Mouse (Mus musculus): ENCODE measurements at regions not wholly inside any gene's neighbourhood (a gene's known extent, or its start where the extent isn't known, plus 50 kb on each side); places are given as distances from the start of the nearest gene placed in this dataset.
"Not testable (repeated sequence)": the region's sequence is repeated elsewhere in the genome, so short reads cannot be mapped to it uniquely, and the experiment has no call there.

DNA sequence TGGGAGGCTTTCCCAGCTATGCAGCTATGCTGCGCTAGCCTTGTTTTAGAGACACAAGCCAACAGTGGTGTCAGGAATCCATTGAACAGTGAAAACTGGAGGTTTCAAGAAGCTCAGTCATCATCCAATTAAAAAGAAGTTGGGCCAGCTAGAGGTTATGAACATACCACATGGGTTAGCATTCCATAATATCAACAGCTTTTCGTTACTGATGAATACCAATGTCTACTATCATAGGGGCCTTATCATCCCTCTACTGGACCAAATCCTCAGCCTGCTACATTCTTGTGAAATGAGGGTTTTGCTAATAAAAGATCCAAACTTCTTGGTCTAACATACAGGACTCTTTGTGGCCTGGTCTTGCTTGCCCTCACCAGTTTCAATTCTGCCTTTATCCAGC, 124.8 kb upstream of the Fam78b start:
- H3K27ac ChIP-seq (ENCODE audit: insufficient read depth, low read length) = no peak overlapping the region

DNA sequence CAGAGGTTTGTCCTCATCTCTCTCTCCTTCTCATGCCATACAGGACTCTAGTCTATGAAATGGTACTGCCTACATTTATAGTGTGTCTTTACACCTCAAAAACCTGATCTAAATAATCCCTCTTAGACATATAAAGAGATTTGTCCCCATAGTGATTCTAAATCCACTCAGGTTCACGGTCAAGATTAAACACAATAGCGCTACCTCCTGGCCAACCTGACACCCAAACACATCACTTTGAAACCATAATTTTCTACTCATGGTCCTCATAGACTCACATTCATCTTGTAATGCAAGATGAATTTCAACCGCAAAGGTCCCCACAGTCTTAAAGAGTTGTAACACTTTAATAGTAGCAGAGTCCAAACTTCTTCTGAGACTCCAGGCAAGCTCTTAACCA, 118.0 kb upstream of the Fam78b start:
- no peak overlapping the region for H3K27ac ChIP-seq (ENCODE audit: insufficient read depth, low read length)
- no peaks in the 10 kb centered on the region for H3K4me1 ChIP-seq (ENCODE audit: control insufficient read depth, insufficient read depth, low read length)

More for the DNA sequence above, 124.8 kb upstream of the Fam78b start:
- no peak for TF ChIP-seq POLR2A (IDR thresholded peaks at IDR 0.05; ENCODE audit: low read depth, low read length)
- TF ChIP-seq CTCF (IDR thresholded peaks at IDR 0.05; ENCODE audit: borderline replicate concordance, insufficient read depth, low read length) = no peak
- Histone ChIP-seq H3K4me1 (ENCODE audit: control insufficient read depth, insufficient read depth, low read length) (no peaks in the 10 kb centered on the region), H3K4me3 (ENCODE audit: insufficient read depth, low read length) (no peak overlapping the region)

DNA sequence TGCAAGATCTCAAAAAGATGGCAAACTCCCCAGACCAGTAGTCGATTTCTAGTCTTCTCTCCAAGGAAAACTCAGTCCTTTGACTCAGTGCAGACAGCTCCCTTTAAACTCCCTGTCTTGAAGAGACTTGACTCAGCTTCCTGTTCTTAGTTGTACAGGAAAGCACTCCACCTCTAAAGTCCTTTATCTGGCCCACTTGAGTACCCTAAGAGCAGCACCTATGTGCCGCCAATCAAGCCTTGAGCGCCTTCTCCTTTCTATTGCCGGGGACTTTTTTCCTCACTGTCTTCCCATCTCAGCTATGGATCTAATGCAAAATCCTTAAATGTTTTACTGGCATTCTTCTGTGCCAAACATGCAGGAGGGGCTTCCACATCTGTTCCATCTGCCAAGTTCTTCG, 105.3 kb upstream of the Fam78b start:
- TF ChIP-seq CTCF (IDR thresholded peaks at IDR 0.05; ENCODE audit: borderline replicate concordance, insufficient read depth, low read length) (no peak), POLR2A (IDR thresholded peaks at IDR 0.05; ENCODE audit: low read depth, low read length) (no peak)
- no peak overlapping the region for H3K27ac ChIP-seq (ENCODE audit: insufficient read depth, low read length)
- no peak overlapping the region for H3K4me3 ChIP-seq (ENCODE audit: insufficient read depth, low read length)
- no peaks in the 10 kb centered on the region for H3K4me1 ChIP-seq (ENCODE audit: control insufficient read depth, insufficient read depth, low read length)

More for the DNA sequence above, 118.0 kb upstream of the Fam78b start:
- no peak overlapping the region for H3K4me3 ChIP-seq (ENCODE audit: insufficient read depth, low read length)
- TF ChIP-seq CTCF (IDR thresholded peaks at IDR 0.05; ENCODE audit: borderline replicate concordance, insufficient read depth, low read length) (no peak), POLR2A (IDR thresholded peaks at IDR 0.05; ENCODE audit: low read depth, low read length) (no peak)

DNA sequence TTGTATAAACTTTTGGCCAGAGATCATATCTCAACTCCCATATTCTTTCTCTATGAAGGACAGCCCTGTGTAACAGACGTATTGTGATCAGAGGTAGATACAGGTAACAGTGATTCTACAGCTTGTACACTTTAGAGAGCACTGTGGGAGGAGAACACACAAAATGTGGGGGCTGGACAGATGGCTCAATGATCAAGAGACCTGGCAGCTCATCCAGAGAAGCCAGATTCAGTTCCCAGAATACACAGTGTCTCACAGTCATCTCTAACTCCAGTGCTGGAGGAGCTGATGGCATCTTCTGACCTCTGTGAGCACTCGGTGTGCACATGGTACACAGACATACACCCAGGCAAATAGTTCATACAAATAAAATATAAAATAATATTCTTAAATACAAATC, 102.5 kb upstream of the Fam78b start:
- Histone ChIP-seq H3K4me1 (ENCODE audit: control insufficient read depth, insufficient read depth, low read length) (no peaks in the 10 kb centered on the region), H3K4me3 (ENCODE audit: insufficient read depth, low read length) (no peak overlapping the region), H3K27ac (ENCODE audit: insufficient read depth, low read length) (no peak overlapping the region)
- no peak for TF ChIP-seq POLR2A (IDR thresholded peaks at IDR 0.05; ENCODE audit: low read depth, low read length)
- TF ChIP-seq CTCF (IDR thresholded peaks at IDR 0.05; ENCODE audit: borderline replicate concordance, insufficient read depth, low read length) = no peak

DNA sequence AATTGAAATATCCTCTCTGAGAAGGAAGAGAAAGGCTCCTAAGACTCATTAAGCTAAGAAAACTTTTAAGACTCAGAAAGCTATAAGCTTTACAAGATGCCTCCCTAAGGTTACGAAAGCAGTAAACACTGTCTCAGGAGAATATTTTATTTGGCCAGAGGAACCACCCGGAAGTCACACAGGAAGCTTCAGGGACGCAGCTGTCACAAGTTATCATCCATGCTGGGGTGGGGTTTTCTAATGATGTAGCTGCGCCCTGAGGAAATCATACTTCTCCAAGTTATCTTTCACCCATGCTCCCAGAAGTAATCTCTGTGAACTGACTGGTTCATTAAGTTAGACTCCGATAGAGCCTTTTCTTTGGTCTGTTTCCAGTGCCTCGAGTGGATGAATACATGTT, 102.0 kb upstream of the Fam78b start:
- no peaks in the 10 kb centered on the region for H3K4me1 ChIP-seq (ENCODE audit: control insufficient read depth, insufficient read depth, low read length)
- no peak for TF ChIP-seq POLR2A (IDR thresholded peaks at IDR 0.05; ENCODE audit: low read depth, low read length)
- TF ChIP-seq CTCF (IDR thresholded peaks at IDR 0.05; ENCODE audit: borderline replicate concordance, insufficient read depth, low read length) = no peak
- no peak overlapping the region for H3K4me3 ChIP-seq (ENCODE audit: insufficient read depth, low read length)
- no peak overlapping the region for H3K27ac ChIP-seq (ENCODE audit: insufficient read depth, low read length)

DNA sequence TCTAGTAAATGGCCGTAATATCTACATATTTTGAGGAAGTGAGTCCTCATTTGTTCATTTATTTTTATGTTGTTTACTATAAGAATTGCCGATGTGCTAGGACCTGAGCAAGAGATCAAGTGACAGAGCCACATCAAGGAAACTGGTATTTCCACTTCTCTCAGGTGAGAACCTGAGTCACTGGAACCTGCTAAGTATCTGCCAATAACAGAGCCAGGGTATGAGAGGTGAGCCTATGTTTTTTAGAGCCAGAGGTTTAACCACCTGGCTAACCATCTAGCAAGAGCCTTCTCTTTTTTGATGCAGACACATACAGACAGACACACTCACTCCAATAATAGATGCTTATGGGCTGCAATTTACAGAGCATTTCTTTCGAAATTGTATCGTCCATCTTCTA, 101.2 kb upstream of the Fam78b start:
- Histone ChIP-seq H3K4me1 (ENCODE audit: control insufficient read depth, insufficient read depth, low read length) (no peaks in the 10 kb centered on the region), H3K27ac (ENCODE audit: insufficient read depth, low read length) (no peak overlapping the region), H3K4me3 (ENCODE audit: insufficient read depth, low read length) (no peak overlapping the region)
- TF ChIP-seq CTCF (IDR thresholded peaks at IDR 0.05; ENCODE audit: borderline replicate concordance, insufficient read depth, low read length) (no peak), POLR2A (IDR thresholded peaks at IDR 0.05; ENCODE audit: low read depth, low read length) (no peak)

DNA sequence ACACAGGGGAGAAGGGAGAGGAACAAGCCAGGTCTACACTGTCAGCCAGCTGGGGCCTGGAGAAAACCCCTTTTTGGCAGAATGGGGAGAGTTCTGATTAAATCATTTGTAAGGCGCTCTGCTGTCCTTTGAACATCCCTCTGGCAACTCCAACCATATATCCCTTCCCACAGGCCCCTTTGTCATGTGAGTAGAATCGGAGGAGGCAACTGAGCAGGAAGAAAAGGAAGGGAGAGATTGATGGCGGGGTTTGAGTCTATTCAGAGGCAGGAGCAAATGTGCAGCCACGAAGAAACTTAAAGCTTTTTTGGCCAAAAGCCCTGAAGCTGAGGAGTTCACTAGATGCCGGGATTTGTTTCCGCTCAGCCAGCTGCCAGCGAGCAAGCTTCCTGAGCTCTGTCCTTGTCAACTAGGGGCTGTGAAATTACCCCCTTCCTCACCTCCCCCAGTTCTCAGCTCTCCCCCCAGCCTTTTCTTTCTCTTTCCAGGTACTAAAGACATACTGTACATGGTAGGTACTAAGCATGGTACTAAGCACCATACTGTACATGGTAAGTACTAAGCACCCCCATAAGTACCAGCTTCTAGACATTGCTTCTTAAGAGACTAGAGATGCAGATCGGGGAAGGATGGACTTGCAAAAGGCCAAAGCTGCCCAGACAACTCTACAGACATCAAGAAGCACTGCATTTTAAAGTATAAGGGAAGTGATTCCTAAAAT, 100.6 kb upstream of the Fam78b start:
- H3K4me1 ChIP-seq (ENCODE audit: control insufficient read depth, insufficient read depth, low read length) = no peaks in the 10 kb centered on the region
- TF ChIP-seq POLR2A (IDR thresholded peaks at IDR 0.05; ENCODE audit: low read depth, low read length) (no peak), CTCF (IDR thresholded peaks at IDR 0.05; ENCODE audit: borderline replicate concordance, insufficient read depth, low read length) (no peak)
- no peak overlapping the region for H3K27ac ChIP-seq (ENCODE audit: insufficient read depth, low read length)
- H3K4me3 ChIP-seq (ENCODE audit: insufficient read depth, low read length) = no peak overlapping the region

DNA sequence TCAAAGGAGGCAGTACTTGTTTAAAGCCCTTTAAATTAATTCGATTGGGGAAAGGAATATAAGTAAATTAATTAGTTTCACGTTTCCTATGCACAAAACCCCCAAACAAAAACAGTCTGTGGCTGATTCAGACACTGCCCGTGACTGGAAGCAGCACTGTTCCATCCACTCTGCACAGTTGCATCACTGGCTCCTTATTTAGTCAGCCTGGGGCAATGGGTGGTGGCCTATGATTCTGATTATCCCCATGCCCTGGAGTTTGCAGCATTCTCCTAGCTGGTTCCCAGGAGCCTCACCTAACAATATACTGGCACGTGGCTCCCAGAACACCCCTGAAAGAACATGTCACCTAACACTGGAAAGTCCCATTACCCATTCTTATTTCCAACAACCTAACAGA, 99.6 kb upstream of the Fam78b start:
- H3K27ac ChIP-seq (ENCODE audit: insufficient read depth, low read length) = no peak overlapping the region
- no peaks in the 10 kb centered on the region for H3K4me1 ChIP-seq (ENCODE audit: control insufficient read depth, insufficient read depth, low read length)
- no peak for TF ChIP-seq CTCF (IDR thresholded peaks at IDR 0.05; ENCODE audit: borderline replicate concordance, insufficient read depth, low read length)
- TF ChIP-seq POLR2A (IDR thresholded peaks at IDR 0.05; ENCODE audit: low read depth, low read length) = no peak
- H3K4me3 ChIP-seq (ENCODE audit: insufficient read depth, low read length) = no peak overlapping the region

DNA sequence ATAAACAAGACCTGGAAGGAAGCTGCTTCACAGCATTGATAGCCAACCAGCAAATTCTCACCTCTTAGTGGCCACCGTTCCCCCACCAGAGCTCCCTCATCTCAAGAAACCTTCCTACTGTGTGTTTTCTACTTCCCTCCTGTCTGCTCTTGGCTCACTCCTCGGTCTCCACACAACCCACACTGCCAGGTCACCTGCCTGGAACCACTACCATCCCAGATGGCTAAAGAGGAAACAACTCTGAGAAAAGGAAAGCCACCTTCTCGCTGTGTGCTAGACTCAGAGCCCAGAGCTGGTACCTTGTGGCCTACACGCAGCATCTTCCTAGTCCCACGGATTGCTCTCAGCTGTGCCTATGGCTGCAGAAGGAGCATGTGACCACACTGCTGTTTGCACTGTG, 97.8 kb upstream of the Fam78b start:
- no peak for TF ChIP-seq POLR2A (IDR thresholded peaks at IDR 0.05; ENCODE audit: low read depth, low read length)
- TF ChIP-seq CTCF (IDR thresholded peaks at IDR 0.05; ENCODE audit: borderline replicate concordance, insufficient read depth, low read length) = no peak
- Histone ChIP-seq H3K4me1 (ENCODE audit: control insufficient read depth, insufficient read depth, low read length) (no peaks in the 10 kb centered on the region), H3K4me3 (ENCODE audit: insufficient read depth, low read length) (no peak overlapping the region), H3K27ac (ENCODE audit: insufficient read depth, low read length) (no peak overlapping the region)

DNA sequence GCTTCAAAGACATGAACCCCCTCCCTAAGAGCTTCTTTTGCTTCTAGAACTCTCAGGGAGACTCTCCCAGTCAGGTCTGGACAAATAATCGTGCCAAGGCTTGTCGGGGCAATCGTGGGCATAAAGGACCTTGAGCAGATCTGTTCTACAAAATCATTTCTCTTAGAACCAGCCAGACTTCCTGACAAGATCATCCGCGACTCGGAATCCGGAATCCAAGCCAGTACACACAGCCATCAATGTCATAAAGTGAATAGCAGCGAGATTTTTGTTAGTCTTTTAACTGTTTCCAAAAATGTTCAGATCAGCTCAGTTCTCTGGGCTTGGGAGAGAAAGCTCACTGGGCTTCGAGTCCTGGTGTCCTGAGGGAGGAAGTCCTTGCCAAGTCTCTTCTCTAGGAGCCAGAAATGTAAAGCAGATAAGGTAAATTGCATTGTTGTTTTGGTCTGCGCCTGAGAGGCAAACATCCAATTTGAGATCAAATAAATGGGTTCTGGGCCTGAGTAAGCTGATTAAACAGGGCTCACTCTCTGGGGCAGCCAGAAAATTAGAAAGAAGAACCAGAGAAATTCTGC, 92.9 kb upstream of the Fam78b start:
- H3K27ac ChIP-seq (ENCODE audit: insufficient read depth, low read length) = no peak overlapping the region
- no peak for TF ChIP-seq POLR2A (IDR thresholded peaks at IDR 0.05; ENCODE audit: low read depth, low read length)
- no peak for TF ChIP-seq CTCF (IDR thresholded peaks at IDR 0.05; ENCODE audit: borderline replicate concordance, insufficient read depth, low read length)
- H3K4me3 ChIP-seq (ENCODE audit: insufficient read depth, low read length) = no peak overlapping the region
- H3K4me1 ChIP-seq (ENCODE audit: control insufficient read depth, insufficient read depth, low read length) = no peaks in the 10 kb centered on the region

DNA sequence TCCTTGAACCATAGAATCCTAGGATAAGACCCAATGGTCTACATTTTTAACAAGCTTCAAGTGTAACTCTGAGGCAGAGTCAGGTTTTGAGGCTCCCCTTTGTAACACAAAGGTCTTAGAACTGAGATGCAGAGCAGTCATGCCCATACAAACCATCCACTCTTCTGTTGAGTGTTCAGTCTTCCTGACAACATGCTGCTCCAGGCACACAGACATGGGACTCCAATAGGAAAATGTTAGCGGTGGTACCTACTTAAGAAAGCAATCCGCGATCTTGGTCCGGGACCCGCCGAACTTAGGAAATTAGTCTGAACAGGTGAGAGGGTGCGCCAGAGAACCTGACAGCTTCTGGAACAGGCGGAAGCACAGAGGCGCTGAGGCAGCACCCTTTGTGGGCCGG, 89.0 kb upstream of the Fam78b start:
- H3K27ac ChIP-seq (ENCODE audit: insufficient read depth, low read length); H3K4me3 ChIP-seq (ENCODE audit: insufficient read depth, low read length); H3K4me1 ChIP-seq (ENCODE audit: control insufficient read depth, insufficient read depth, low read length): not testable (repeated sequence)

Measured in embryonic fibroblast, embryonic 13.5 days (primary cell).